Mouse (Mus musculus) retina, postnatal 1 day (tissue): Measurements from ENCODE around the gene Stim2.

Source experiments
- DNase-seq: peaks from one replicate; pipeline ENCODE4 v3.0.0-alpha.2; 2012

Stim2 gene

GRCm38 (mm10) chr5:54148091-54148795 is 149.9 kb downstream of the Stim2 start:
- DNase-seq, result no peak

GRCm38 (mm10) chr5:54154503-54155226 is 156.4 kb downstream of the Stim2 start:
- peak; percentile 87 for DNase-seq

GRCm38 (mm10) chr5:54155227-54155776 is 157.0 kb downstream of the Stim2 start:
- peak; percentile 89 for DNase-seq

GRCm38 (mm10) chr5:54155916-54156315 is 157.6 kb downstream of the Stim2 start:
- DNase-seq, result no peak

- no peak for DNase-seq
Measured at GRCm38 (mm10) chr5:54156944-54157527, 158.7 kb downstream of the Stim2 start.

- no peak for DNase-seq
Measured at GRCm38 (mm10) chr5:54158230-54158629, 159.9 kb downstream of the Stim2 start.

- peak; percentile 42 for DNase-seq
Measured at GRCm38 (mm10) chr5:54159156-54159793, 161.0 kb downstream of the Stim2 start.

GRCm38 (mm10) chr5:54160561-54160960 is 162.3 kb downstream of the Stim2 start:
- DNase-seq, result no peak

GRCm38 (mm10) chr5:54163890-54164289 is 165.6 kb downstream of the Stim2 start:
- no peak for DNase-seq
